In genomic region chr2:59158117-59158516, GRCm38 (mm10) we compare ENCODE assay signal across 18 mouse cellular contexts. TPM values are rescaled to one million over a fixed set of nuclear protein-coding genes. Genes with fewer than 3 reads are reported as not detected.
DNase-seq lines count a peak whose midpoint lies in the region; ATAC-seq and TF ChIP-seq lines count a peak whose summit lies in the region.
"Had no signal": no experiment of that assay in that cellular context is flagged by ENCODE, and none has a peak within 500 bp of the region (broad histone marks: within the 10 kb centered on the region; RNA-seq: fewer than 3 reads in every experiment).

No protein-coding gene starts in this region.

- no peak overlapping the region for H3K4me2 ChIP-seq in kidney, embryonic 15.5 days
- H3K4me2 ChIP-seq in liver, embryonic 12.5 days: no peak overlapping the region
- H3K4me2 ChIP-seq: embryonic facial prominence, embryonic 12.5 days; forebrain, embryonic 12.5 days; heart, embryonic 12.5 days had no signal

- 67% methylated on average over 2 of the region's 2 CpGs for WGBS in kidney, embryonic 15.5 days
- WGBS in liver, adult 2 months: 11% methylated on average over 2 of the region's 2 CpGs
- 53% methylated on average over 2 of the region's 2 CpGs for WGBS in liver, embryonic 12.5 days (ENCODE audit: insufficient replicate concordance)

- no peaks in the 10 kb centered on the region for H3K9me3 ChIP-seq in kidney, embryonic 15.5 days (replicated peaks)
- no peaks in the 10 kb centered on the region for H3K9me3 ChIP-seq in liver, embryonic 12.5 days (replicated peaks)
- H3K9me3 ChIP-seq: embryonic facial prominence, embryonic 12.5 days; forebrain, embryonic 12.5 days; heart, embryonic 12.5 days had no signal

- H3K27me3 ChIP-seq in kidney, embryonic 15.5 days: no peaks in the 10 kb centered on the region
- H3K27me3 ChIP-seq in liver, adult 2 months (ENCODE audit: control insufficient read depth, insufficient read depth, low read length): no peaks in the 10 kb centered on the region
- no peaks in the 10 kb centered on the region; the same call in 1 of the 2 replicates for H3K27me3 ChIP-seq in liver, embryonic 12.5 days (replicated peaks)
- H3K27me3 ChIP-seq: embryonic facial prominence, embryonic 12.5 days; forebrain, embryonic 12.5 days; heart, embryonic 12.5 days had no signal

- H3K4me3 ChIP-seq in kidney, embryonic 15.5 days (replicated peaks): no peak overlapping the region
- no peak overlapping the region for H3K4me3 ChIP-seq in liver, adult 2 months (ENCODE audit: insufficient read depth, low read depth, low read length)
- H3K4me3 ChIP-seq in liver, embryonic 12.5 days: no peak overlapping the region
- H3K4me3 ChIP-seq: embryonic facial prominence, embryonic 12.5 days; forebrain, embryonic 12.5 days; heart, embryonic 12.5 days had no signal

- no peak for TF ChIP-seq POLR2A in liver, adult 2 months (IDR thresholded peaks at IDR 0.05; ENCODE audit: extremely low read depth, insufficient read depth, low read length)

- TF ChIP-seq CTCF in liver, adult 2 months (IDR thresholded peaks at IDR 0.05; ENCODE audit: low read depth, low read length): no peak

- H3K36me3 ChIP-seq in kidney, embryonic 15.5 days: no peaks in the 10 kb centered on the region
- no peaks in the 10 kb centered on the region for H3K36me3 ChIP-seq in liver, adult 2 months (ENCODE audit: control insufficient read depth, insufficient read depth, low read length)
- no peaks in the 10 kb centered on the region for H3K36me3 ChIP-seq in liver, embryonic 12.5 days
- H3K36me3 ChIP-seq: embryonic facial prominence, embryonic 12.5 days; forebrain, embryonic 12.5 days; heart, embryonic 12.5 days had no signal

- no peak overlapping the region for H3K9ac ChIP-seq in kidney, embryonic 15.5 days
- H3K9ac ChIP-seq in liver, adult 2 months (ENCODE audit: low read depth, low read length): no peak overlapping the region
- H3K9ac ChIP-seq in liver, embryonic 12.5 days: no peak overlapping the region
- H3K9ac ChIP-seq: embryonic facial prominence, embryonic 12.5 days; forebrain, embryonic 12.5 days; heart, embryonic 12.5 days had no signal

- no peak overlapping the region for H3K27ac ChIP-seq in kidney, embryonic 15.5 days
- H3K27ac ChIP-seq in liver, adult 2 months (replicated peaks; ENCODE audit: insufficient read depth, low read depth, low read length): peak overlapping the region; percentile 78
- H3K27ac ChIP-seq in liver, embryonic 12.5 days: no peak overlapping the region
- H3K27ac ChIP-seq: embryonic facial prominence, embryonic 12.5 days; forebrain, embryonic 12.5 days had no signal

- H3K4me1 ChIP-seq in kidney, embryonic 15.5 days: peaks cover 13% of the 10 kb centered on the region
- H3K4me1 ChIP-seq in liver, adult 2 months (ENCODE audit: control insufficient read depth, insufficient read depth, low read length): peaks cover 10% of the 10 kb centered on the region
- H3K4me1 ChIP-seq in liver, embryonic 12.5 days: peaks cover 29% of the 10 kb centered on the region

- DNase-seq in kidney, adult 18-20 months: peak; percentile 56
- peak; percentile 98 for DNase-seq in liver, adult 2 months (ENCODE audit: extremely low read depth, low read depth, low spot score)
- DNase-seq in kidney, postnatal 10 days: peak; percentile 43
- DNase-seq in kidney, postnatal 36 days: peak; percentile 61 to 89
- no peak for DNase-seq in cerebellum, adult 8-10 months
- DNase-seq: adrenal gland, adult 8-10 months; adrenal gland, postnatal 36 days; cerebellum, adult 2 months; cerebellum, postnatal 14 days; gastrocnemius, postnatal 14 days had no signal

- ATAC-seq in kidney, embryonic 15.5 days (replicated peaks; ENCODE audit: low FRiP score): no peak
- no peak for ATAC-seq in liver, embryonic 12.5 days
- ATAC-seq in frontal cortex, adult (ENCODE audit: low TSS enrichment): no peak
- ATAC-seq: forebrain, embryonic 16.5 days had no signal

- H3K79me2 ChIP-seq in liver, adult 2 months (ENCODE audit: control insufficient read depth, insufficient read depth, low read length): peaks cover 4% of the 10 kb centered on the region; the same call in 1 of the 2 replicates

RNA-seq across cellular contexts. Expression of gene Ccdc148, which starts 2.4 kb away (rescaled TPM):
- 1.5 and 1.9 TPM in 2 replicates for polyA plus RNA-seq in kidney, embryonic 15.5 days (2015; fragmentation: Nextera tagmentation; extraction: Ambion mirVana)
- 0.74 and 0.92 TPM in 2 replicates for total RNA-seq in liver, adult 2 months (2014; rRNA removed)
- 0.05 and 0.06 TPM in 2 replicates for polyA plus RNA-seq in liver, adult 2 months (2012; rRNA removed)
- 0.11 and 0.17 TPM in 2 replicates for polyA plus RNA-seq in liver, embryonic 12.5 days (2016; fragmentation: Nextera tagmentation; extraction: Ambion mirVana)
- total RNA-seq: common myeloid progenitor, adult 5-6 weeks had no signal

RNA-seq across cellular contexts. Expression of gene Pkp4, which starts 2.5 kb away (rescaled TPM):
- 21.1 and 24.7 TPM in 2 replicates for polyA plus RNA-seq in kidney, embryonic 15.5 days (2015; fragmentation: Nextera tagmentation; extraction: Ambion mirVana)
- total RNA-seq in liver, adult 2 months (2014; rRNA removed): 38.4 and 43.8 TPM in 2 replicates
- 42.7 and 53.3 TPM in 2 replicates for polyA plus RNA-seq in liver, adult 2 months (2012; rRNA removed)
- 7.4 and 7.6 TPM in 2 replicates for polyA plus RNA-seq in liver, embryonic 12.5 days (2016; fragmentation: Nextera tagmentation; extraction: Ambion mirVana)
